Mouse (Mus musculus) spleen, adult 2 months (tissue): ENCODE results near the gene Rhoq. TPM values are rescaled to one million over a fixed set of nuclear protein-coding genes. Genes with fewer than 3 reads are reported as not detected.

Source experiments
- DNase-seq, 2 experiments: peaks; one replicate each; pipeline versions ENCODE4 v3.0.0 to v3.0.0-alpha.2; 2012 to 2021; ENCODE audit warnings: low spot score in 2 of 2, low read depth in 1 of 2
- H3K27ac ChIP-seq: fragments of 200-500 bp; 2 replicates; pipeline ENCODE4 v1.5.1; 2012; ENCODE audit warnings: low read length, inconsistent platforms; ENCODE audit not compliant: insufficient read depth
- H3K27me3 ChIP-seq: fragments of 200-500 bp; 2 replicates; pipeline ENCODE4 v1.6.1; 2012; ENCODE audit warnings: mild to moderate bottlenecking, moderate library complexity, low read length, inconsistent platforms; ENCODE audit not compliant: control insufficient read depth, insufficient read depth
- H3K36me3 ChIP-seq: fragments of 200-500 bp; 2 replicates; pipeline ENCODE4 v1.6.1; 2012; ENCODE audit warnings: mild to moderate bottlenecking, low read length, inconsistent platforms; ENCODE audit not compliant: control insufficient read depth, insufficient read depth
- H3K4me1 ChIP-seq: fragments of 200-500 bp; 2 replicates; pipeline ENCODE4 v1.6.1; 2011; ENCODE audit warnings: inconsistent platforms; ENCODE audit not compliant: control insufficient read depth, insufficient read depth, insufficient read length
- H3K4me3 ChIP-seq: fragments of 200-500 bp; 2 replicates; pipeline ENCODE4 v1.5.1; 2011; ENCODE audit warnings: mild to moderate bottlenecking, inconsistent platforms; ENCODE audit not compliant: insufficient read depth, insufficient read length; ENCODE audit errors: extremely low read depth
- CTCF ChIP-seq: fragments of 200-500 bp; IDR thresholded peaks from 2 replicates; pipeline ENCODE4 v1.5.1; 2011; ENCODE audit warnings: mild to moderate bottlenecking, inconsistent platforms; ENCODE audit not compliant: insufficient read depth, insufficient read length, insufficient replicate concordance; ENCODE audit errors: extremely low read depth
- POLR2A ChIP-seq: fragments of 200-500 bp; IDR thresholded peaks from 2 replicates; pipeline ENCODE4 v1.6.1; 2011; ENCODE audit warnings: low read depth, low read length, inconsistent platforms
- WGBS: fragments of 180-500 bp; shearing (Covaris S2); methylation state at CpG from one replicate; pipeline ENCODE4 v1.1.7; 2018; 5-methylcytosine and 5-hydroxymethylcytosine counted together
- polyA plus RNA-seq: library from polyadenylated mRNA; depleted of rRNA; stranded (reverse); fragments of >200 nt; gene quantifications from 2 replicates; pipeline ENCODE4 v1.2.3, GENCODE M21; 2012; rRNA removed

The Rhoq gene
- polyA plus RNA-seq, 1 experiment, result 18.7 TPM

- Histone ChIP-seq H3K27ac (no peak overlapping the region), H3K4me1 (no peaks in the 10 kb centered on the region), H3K4me3 (no peak overlapping the region), H3K36me3 (peaks cover 4% of the 10 kb centered on the region), H3K27me3 (no peaks in the 10 kb centered on the region)
- no peak for DNase-seq
- 93% methylated on average over 19 of the region's 19 CpGs for WGBS
- TF ChIP-seq CTCF (no peak), POLR2A (no peak)
Observed at GRCm38 (mm10) chr17:87041739-87042138, 78.9 kb downstream of the Rhoq start.

GRCm38 (mm10) chr17:87044364-87044763, 81.5 kb downstream of the Rhoq start:
- Histone ChIP-seq H3K4me3 (no peak overlapping the region), H3K36me3 (no peaks in the 10 kb centered on the region), H3K27ac (no peak overlapping the region), H3K4me1 (no peaks in the 10 kb centered on the region), H3K27me3 (no peaks in the 10 kb centered on the region)
- peak; percentile 100 for TF ChIP-seq CTCF
- TF ChIP-seq POLR2A, result no peak
- DNase-seq, result peak; percentile 78 to 85
- WGBS, result 4% methylated on average over 15 of the region's 15 CpGs

GRCm38 (mm10) chr17:87044796-87045195, 81.9 kb downstream of the Rhoq start:
- Histone ChIP-seq H3K4me3 (no peak overlapping the region), H3K27ac (no peak overlapping the region), H3K36me3 (no peaks in the 10 kb centered on the region), H3K4me1 (no peaks in the 10 kb centered on the region), H3K27me3 (no peaks in the 10 kb centered on the region)
- TF ChIP-seq CTCF (no peak), POLR2A (no peak)
- DNase-seq, result no peak
- whole genome bisulfite sequencing, result 83% methylated on average over 8 of the region's 8 CpGs

Other genes with a start within 250 kb of the Rhoq start
- gene Epas1, start 209.4 kb upstream of the Rhoq start, polyA plus RNA-seq, result 39.8 and 40.1 TPM in 2 replicates
- not detected in 2 replicates for gene Tmem247, start 45.7 kb upstream of the Rhoq start, polyA plus RNA-seq
- gene Atp6v1e2, start 15.2 kb upstream of the Rhoq start, polyA plus RNA-seq, result not detected in 2 replicates
- 2.1 and 2.2 TPM in 2 replicates for gene Pigf, start 62.3 kb downstream of the Rhoq start, polyA plus RNA-seq
- 3.9 and 5.0 TPM in 2 replicates for gene Cript, start 62.5 kb downstream of the Rhoq start, polyA plus RNA-seq
- gene Socs5, start 144.6 kb downstream of the Rhoq start, polyA plus RNA-seq, result 6.9 and 7.9 TPM in 2 replicates